Mouse (Mus musculus) hindbrain, embryonic 11.5 days (tissue): Measurements from ENCODE around the gene Ppp1r21. TPM values are rescaled to one million over a fixed set of nuclear protein-coding genes. Genes with fewer than 3 reads are reported as not detected.
A peak's percentile ranks its signal among the peaks of the same experiment; 100 is the strongest.

Source experiments
- ATAC-seq: fragments of 200-750 bp; cut with Nextera tagmentation; 2 replicates; pipeline ENCODE4 v1.8.0; 2017; ENCODE audit warnings: mild to moderate bottlenecking, moderate TSS enrichment, moderate library complexity; ENCODE audit not compliant: low FRiP score
- DNase-seq: peaks from one replicate; pipeline ENCODE4 v3.0.0-alpha.2; 2015; ENCODE audit warnings: low spot score
- H3K27ac ChIP-seq: fragments of 300-500 bp; sonication (generic); 2 replicates; pipeline ENCODE4 v1.5.1; 2014; ENCODE audit warnings: mild to moderate bottlenecking, low read depth, low read length
- H3K27me3 ChIP-seq: fragments of 300-500 bp; sonication (generic); 2 replicates; pipeline ENCODE4 v1.6.1; 2014; ENCODE audit warnings: mild to moderate bottlenecking, low read length, moderate library complexity, mixed read lengths; ENCODE audit not compliant: control insufficient read depth, insufficient read depth
- H3K36me3 ChIP-seq: fragments of 300-500 bp; sonication (generic); 2 replicates; pipeline ENCODE4 v1.6.1; 2014; ENCODE audit warnings: mild to moderate bottlenecking, low read length, moderate library complexity, mixed read lengths; ENCODE audit not compliant: control insufficient read depth, insufficient read depth
- H3K4me1 ChIP-seq: fragments of 300-500 bp; sonication (generic); replicated peaks from 2 replicates; pipeline ENCODE4 v1.6.1; 2014; ENCODE audit warnings: low read length, mixed read lengths; ENCODE audit not compliant: control insufficient read depth, insufficient read depth
- H3K4me2 ChIP-seq: fragments of 300-500 bp; sonication (generic); replicated peaks from 2 replicates; pipeline ENCODE4 v1.6.1; 2014; ENCODE audit warnings: mild to moderate bottlenecking, low read depth, low read length
- H3K4me3 ChIP-seq: fragments of 300-500 bp; sonication (generic); 2 replicates; pipeline ENCODE4 v1.5.1; 2014; ENCODE audit warnings: low read depth, low read length
- H3K9ac ChIP-seq: fragments of 300-500 bp; sonication (generic); 2 replicates; pipeline ENCODE4 v1.6.1; 2014; ENCODE audit warnings: low read depth, low read length
- H3K9me3 ChIP-seq: fragments of 300-500 bp; sonication (generic); 2 replicates; pipeline ENCODE4 v1.6.1; 2016; ENCODE audit warnings: low read length; ENCODE audit not compliant: control insufficient read depth
- WGBS: fragments of 180-500 bp; shearing (Covaris S2); extraction: QIAGEN DNeasy Blood & Tissue Kit; methylation state at CpG from one replicate; pipeline ENCODE4 v1.1.7; 2014; 5-methylcytosine and 5-hydroxymethylcytosine counted together
- polyA plus RNA-seq: library from polyadenylated mRNA; unstranded; fragments of >200 nt; fragmentation: Nextera tagmentation; extraction: Ambion mirVana; gene quantifications from 2 replicates; pipeline ENCODE4 v1.2.1, GENCODE M21; 2014

Gene Ppp1r21
- polyA plus RNA-seq, 1 experiment from 2014 or later, result 28.6 TPM

DNA sequence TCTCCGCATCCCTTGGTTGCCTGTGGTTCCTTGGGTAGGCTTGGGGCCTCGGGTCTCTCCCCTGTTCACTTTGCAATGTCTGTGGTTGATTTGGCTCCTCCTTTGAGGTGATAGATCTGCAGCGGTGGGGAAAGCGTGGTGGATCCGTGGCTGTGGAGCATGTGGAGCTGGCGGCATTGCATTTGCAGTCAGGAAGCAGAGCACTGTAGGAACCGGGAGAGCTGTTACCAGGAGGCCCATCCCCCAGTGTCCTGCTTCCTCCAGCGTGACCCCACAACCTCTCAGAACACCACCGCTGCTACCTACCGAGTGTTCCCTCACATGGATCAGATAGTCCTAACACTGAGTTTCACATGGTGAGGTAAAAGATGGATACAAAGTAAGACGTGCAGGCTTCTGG, 40.9 kb downstream of the Ppp1r21 start:
- H3K27me3 ChIP-seq, result no peaks in the 10 kb centered on the region
- no peaks in the 10 kb centered on the region for H3K4me1 ChIP-seq
- WGBS, result 76% methylated on average over 11 of the region's 11 CpGs
- no peak overlapping the region for H3K4me3 ChIP-seq
- no peak overlapping the region for H3K9ac ChIP-seq
- H3K4me2 ChIP-seq, result no peak overlapping the region
- no peak for DNase-seq
- ATAC-seq, result 0 out of 2 replicates have a peak, but pooled peaks have one; percentile 12
- no peaks in the 10 kb centered on the region for H3K9me3 ChIP-seq
- H3K27ac ChIP-seq, result peak overlapping the region; percentile 27; the same call in 1 of the 2 replicates
- no peaks in the 10 kb centered on the region for H3K36me3 ChIP-seq

DNA sequence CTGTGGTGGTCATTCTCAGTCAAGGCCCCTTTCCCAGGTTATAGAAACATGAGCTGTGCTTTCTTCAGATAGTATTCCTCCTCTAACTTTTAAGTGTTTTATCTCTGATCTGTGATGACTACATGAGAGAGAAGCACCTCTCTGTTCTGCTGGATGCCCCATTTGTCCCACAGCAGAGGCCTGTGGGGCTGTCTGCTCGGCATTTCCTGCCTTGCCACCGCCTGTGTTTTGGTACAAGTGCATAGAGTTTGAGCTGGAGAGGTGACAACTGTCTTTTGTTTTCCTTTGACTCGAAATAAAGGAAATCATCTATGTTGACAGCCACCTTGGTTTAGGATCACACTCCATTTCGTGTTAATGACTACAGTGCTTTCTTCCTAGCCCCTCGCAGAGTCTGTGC, 44.9 kb downstream of the Ppp1r21 start:
- 0 out of 2 replicates have a peak, but pooled peaks cover 3% of the 10 kb centered on the region for H3K36me3 ChIP-seq
- no peak for DNase-seq
- H3K4me3 ChIP-seq, result no peak overlapping the region
- no peak overlapping the region for H3K9ac ChIP-seq
- WGBS, result 79% methylated on average over 5 of the region's 5 CpGs
- H3K9me3 ChIP-seq, result no peaks in the 10 kb centered on the region
- no peaks in the 10 kb centered on the region for H3K27me3 ChIP-seq
- no peak overlapping the region for H3K27ac ChIP-seq
- no peak overlapping the region for H3K4me2 ChIP-seq
- H3K4me1 ChIP-seq, result no peaks in the 10 kb centered on the region
- ATAC-seq, result no peak

DNA sequence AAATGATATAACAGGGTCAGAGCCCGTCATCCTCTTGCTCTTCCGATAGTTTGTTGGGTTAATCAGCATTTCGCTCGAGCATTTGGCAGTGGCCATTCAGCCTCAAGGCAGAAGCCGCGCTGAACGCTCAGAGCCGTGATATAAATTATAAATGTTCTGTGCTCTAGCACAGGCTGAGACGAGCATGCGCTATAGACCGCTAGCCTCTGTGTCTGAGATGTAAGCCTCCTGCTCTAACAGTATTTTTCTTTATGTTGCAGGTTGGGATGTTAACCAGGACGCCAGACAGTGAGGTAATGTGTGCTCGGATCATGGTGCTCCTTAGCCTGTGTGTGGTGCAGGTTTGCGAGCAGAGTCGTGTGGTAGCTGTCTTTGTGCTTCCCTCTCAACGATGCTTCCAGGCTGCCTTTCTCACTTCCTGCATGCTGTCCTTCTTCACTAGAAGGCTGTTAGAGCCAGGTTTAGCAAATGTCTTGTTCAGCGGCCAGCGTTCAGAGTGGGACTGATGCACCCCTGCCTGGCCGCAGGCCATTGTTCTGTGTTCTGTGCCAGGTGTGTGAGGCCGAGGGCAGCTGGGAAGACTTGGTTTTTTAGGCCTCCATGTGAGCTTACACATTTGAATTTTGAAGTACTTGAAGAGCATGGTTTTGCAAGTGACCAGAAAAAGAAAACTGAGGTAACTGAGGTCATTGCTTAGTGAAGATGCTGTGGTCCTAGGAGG, 48.8 kb downstream of the Ppp1r21 start:
- peak overlapping the region; percentile 45; the same call in 1 of the 2 replicates for H3K27ac ChIP-seq
- DNase-seq, result no peak
- H3K9ac ChIP-seq, result no peak overlapping the region
- H3K36me3 ChIP-seq, result 0 out of 2 replicates have a peak, but pooled peaks cover 3% of the 10 kb centered on the region
- no peaks in the 10 kb centered on the region for H3K9me3 ChIP-seq
- ATAC-seq, result no peak
- no peak overlapping the region for H3K4me3 ChIP-seq
- H3K27me3 ChIP-seq, result no peaks in the 10 kb centered on the region
- WGBS, result 92% methylated on average over 20 of the region's 20 CpGs
- H3K4me2 ChIP-seq, result no peak overlapping the region
- no peaks in the 10 kb centered on the region for H3K4me1 ChIP-seq

DNA sequence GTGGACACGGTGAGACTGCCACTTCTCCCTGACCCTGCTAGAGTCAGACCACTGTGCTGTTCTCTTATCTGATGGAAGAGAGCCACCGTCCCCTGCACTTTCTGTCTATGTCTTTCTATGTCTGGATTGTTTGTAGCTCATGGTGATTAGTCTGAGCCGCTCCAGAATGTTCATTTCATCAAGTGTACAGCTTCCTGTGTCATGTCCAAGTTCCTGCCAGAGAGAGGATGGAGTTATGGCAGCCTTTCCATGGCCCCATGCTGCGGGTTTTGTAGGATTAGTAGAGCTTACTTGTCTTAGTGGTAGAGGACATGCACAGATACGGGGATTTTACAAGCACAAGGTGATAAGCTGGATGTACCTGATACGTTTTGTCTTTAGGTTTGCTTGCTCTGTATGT, 50.6 kb downstream of the Ppp1r21 start:
- H3K27me3 ChIP-seq, result no peaks in the 10 kb centered on the region
- H3K4me3 ChIP-seq, result no peak overlapping the region
- no peak overlapping the region for H3K27ac ChIP-seq
- WGBS, result 93% methylated on average over 6 of the region's 6 CpGs
- no peaks in the 10 kb centered on the region for H3K4me1 ChIP-seq
- no peak overlapping the region for H3K9ac ChIP-seq
- 0 out of 2 replicates have a peak, but pooled peaks cover 8% of the 10 kb centered on the region for H3K36me3 ChIP-seq
- DNase-seq (no peak), ATAC-seq (no peak)
- no peak overlapping the region for H3K4me2 ChIP-seq
- H3K9me3 ChIP-seq, result no peaks in the 10 kb centered on the region

DNA sequence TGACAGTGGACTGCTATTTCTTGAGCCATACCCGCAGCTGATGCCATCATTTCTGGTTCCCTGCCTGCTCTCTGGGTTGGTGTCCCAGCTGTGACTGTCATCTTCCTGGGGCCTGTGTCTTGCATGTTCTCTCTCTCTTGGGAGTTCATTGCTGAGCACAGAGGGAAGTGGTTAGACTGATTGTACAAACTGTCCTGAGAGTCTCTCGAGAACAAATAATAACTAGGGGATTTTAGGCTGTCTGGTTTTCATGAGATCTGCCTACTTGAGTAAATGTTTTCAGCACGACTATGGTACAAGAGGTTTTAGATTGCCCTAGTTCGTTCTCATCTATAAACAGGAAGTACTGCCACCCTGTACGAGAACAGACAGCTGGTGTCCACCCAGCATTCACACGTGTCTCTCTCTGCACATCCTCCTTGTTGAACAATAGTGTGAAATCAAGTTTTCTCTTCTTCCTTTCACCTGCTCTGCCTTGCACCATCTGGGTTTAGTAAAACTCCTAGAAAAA, 51.6 kb downstream of the Ppp1r21 start:
- Histone ChIP-seq H3K36me3 (0 out of 2 replicates have a peak, but pooled peaks cover 8% of the 10 kb centered on the region), H3K27ac (no peak overlapping the region)
- DNase-seq, result no peak

DNA sequence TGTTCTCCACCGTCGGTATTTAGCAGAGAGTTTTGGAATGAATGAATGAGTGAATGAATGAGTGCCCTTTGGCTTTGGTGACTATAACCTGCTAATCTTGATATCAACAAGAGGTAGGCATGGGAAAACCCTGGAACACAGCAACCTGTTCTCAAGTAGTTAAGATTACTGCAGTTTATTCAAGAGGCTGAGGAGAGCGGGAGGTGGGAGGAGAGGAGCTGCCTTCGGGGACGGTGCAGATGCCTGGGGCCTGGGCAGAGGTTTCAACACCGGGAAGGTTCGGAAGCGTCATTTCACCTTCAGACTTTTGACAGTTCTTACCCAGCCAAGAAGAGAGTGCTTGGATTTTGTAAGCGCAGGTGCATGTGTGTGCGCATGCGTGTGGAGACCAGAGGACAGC, 53.1 kb downstream of the Ppp1r21 start:
- Histone ChIP-seq H3K36me3 (0 out of 2 replicates have a peak, but pooled peaks cover 8% of the 10 kb centered on the region), H3K4me3 (no peak overlapping the region), H3K9me3 (no peaks in the 10 kb centered on the region), H3K27ac (no peak overlapping the region), H3K4me1 (no peaks in the 10 kb centered on the region), H3K27me3 (no peaks in the 10 kb centered on the region), H3K9ac (no peak overlapping the region), H3K4me2 (no peak overlapping the region)
- ATAC-seq (no peak), DNase-seq (no peak)
- WGBS, result 85% methylated on average over 11 of the region's 11 CpGs

More for the DNA sequence above, 51.6 kb downstream of the Ppp1r21 start:
- ATAC-seq, result no peak
- Histone ChIP-seq H3K9me3 (no peaks in the 10 kb centered on the region), H3K9ac (no peak overlapping the region), H3K27me3 (no peaks in the 10 kb centered on the region), H3K4me3 (no peak overlapping the region), H3K4me1 (no peaks in the 10 kb centered on the region), H3K4me2 (no peak overlapping the region)
- 79% methylated on average over 6 of the region's 6 CpGs for WGBS

DNA sequence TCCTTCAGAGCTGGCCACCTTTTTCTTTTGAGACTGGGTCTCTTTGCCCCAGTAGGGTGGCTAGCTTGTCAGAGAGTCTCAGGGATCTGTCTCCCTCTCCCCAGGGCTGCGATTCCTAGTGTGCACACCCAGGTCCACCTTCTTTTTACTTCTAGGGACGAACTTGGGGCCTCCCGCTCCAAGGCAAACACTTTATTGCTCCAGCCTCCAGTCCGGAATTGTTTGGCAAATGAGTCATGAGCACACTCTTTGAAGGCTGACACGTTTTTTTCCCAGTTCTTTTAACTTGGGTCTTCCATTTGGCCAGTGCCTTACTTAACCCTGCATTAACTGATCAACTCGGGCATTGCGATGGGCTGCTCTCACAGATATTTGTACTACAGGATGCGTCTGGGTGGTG, 53.5 kb downstream of the Ppp1r21 start:
- Histone ChIP-seq H3K9ac (no peak overlapping the region), H3K4me3 (no peak overlapping the region), H3K4me1 (no peaks in the 10 kb centered on the region), H3K9me3 (no peaks in the 10 kb centered on the region), H3K27me3 (no peaks in the 10 kb centered on the region), H3K27ac (no peak overlapping the region), H3K36me3 (0 out of 2 replicates have a peak, but pooled peaks cover 8% of the 10 kb centered on the region), H3K4me2 (no peak overlapping the region)
- DNase-seq (no peak), ATAC-seq (no peak)
- 89% methylated on average over 8 of the region's 8 CpGs for WGBS

DNA sequence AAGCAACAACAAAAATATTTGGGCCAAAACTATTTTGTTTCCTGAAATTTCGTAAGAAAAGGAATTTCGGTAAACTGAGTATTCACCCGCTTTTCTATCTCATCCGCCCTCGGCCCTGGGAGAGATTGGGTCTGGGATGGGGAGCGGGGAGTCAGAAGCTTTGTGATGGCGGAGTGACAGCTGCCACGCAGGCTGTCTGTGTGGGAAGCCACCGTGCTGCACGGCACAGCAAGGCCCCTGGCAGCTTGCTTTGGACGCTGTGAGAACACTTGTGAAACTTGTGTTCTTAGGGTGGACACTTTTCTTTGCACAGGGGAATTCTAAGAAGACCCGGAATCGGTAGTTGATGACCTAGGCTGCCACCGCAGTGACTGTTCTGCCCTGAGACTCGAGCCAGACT, 57.5 kb downstream of the Ppp1r21 start:
- H3K4me1 ChIP-seq, result no peaks in the 10 kb centered on the region
- DNase-seq, result no peak
- no peak overlapping the region for H3K27ac ChIP-seq
- H3K27me3 ChIP-seq, result no peaks in the 10 kb centered on the region
- H3K4me2 ChIP-seq, result no peak overlapping the region
- no peak overlapping the region for H3K4me3 ChIP-seq
- no peak overlapping the region for H3K9ac ChIP-seq
- H3K36me3 ChIP-seq, result 0 out of 2 replicates have a peak, but pooled peaks cover 4% of the 10 kb centered on the region
- ATAC-seq, result no peak
- no peaks in the 10 kb centered on the region for H3K9me3 ChIP-seq
- 85% methylated on average over 15 of the region's 15 CpGs for WGBS

DNA sequence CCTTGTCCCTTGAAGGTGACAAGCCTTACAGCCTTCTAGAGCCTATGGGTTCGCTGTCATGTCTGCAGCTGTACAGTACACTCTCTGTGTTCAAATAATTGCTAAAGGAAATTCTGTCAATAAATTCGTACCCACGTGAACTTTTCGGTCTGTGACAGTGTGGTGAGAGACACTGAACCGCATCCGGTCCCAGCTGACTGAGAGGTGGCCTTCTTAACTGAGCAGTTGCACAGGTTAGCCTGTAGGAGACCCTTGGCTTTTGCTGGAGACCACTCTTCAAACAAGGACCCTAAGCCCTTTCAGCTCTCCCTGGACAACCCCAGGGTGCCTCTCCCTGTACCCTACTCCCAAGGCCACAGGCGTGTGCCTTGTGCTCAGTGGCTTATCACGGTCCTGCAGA, 58.3 kb downstream of the Ppp1r21 start:
- no peaks in the 10 kb centered on the region for H3K4me1 ChIP-seq
- H3K36me3 ChIP-seq, result 0 out of 2 replicates have a peak, but pooled peaks cover 4% of the 10 kb centered on the region
- H3K4me3 ChIP-seq, result no peak overlapping the region
- no peaks in the 10 kb centered on the region for H3K9me3 ChIP-seq
- 96% methylated on average over 8 of the region's 8 CpGs for WGBS
- H3K27ac ChIP-seq, result no peak overlapping the region
- ATAC-seq (no peak), DNase-seq (no peak)
- no peak overlapping the region for H3K9ac ChIP-seq
- H3K4me2 ChIP-seq, result no peak overlapping the region
- no peaks in the 10 kb centered on the region for H3K27me3 ChIP-seq
